Mouse (Mus musculus) hematopoietic stem cell, adult 5-6 weeks (primary cell): ENCODE results near the gene Tmem120b. TPM values are rescaled to one million over a fixed set of nuclear protein-coding genes. Genes with fewer than 3 reads are reported as not detected.

Source experiments
- ATAC-seq, 2 experiments: fragments of 125-278 bp in 1 of 2; replicated peaks in 1 of 2; 2 replicates each; pipeline ENCODE4 v1.8.0; 2016 to 2017; ENCODE audit warnings: inconsistent platforms in 2 of 2, mild to moderate bottlenecking in 2 of 2, moderate number of reproducible peaks in 2 of 2, low read depth in 1 of 2, moderate TSS enrichment in 1 of 2; ENCODE audit not compliant: low FRiP score in 2 of 2, poor library complexity in 2 of 2, severe bottlenecking in 2 of 2, insufficient read depth in 1 of 2, low TSS enrichment in 1 of 2
- total RNA-seq: library from RNA; stranded (forward); fragments of 172-1452, 232-1000 nt; gene quantifications from 2 replicates; pipeline ENCODE4 v1.2.3, GENCODE M21; 2017

The Tmem120b gene
- total RNA-seq, 1 experiment from 2014 or later: 2.7 TPM

- ATAC-seq: no peak
Measured at GRCm38 (mm10) chr5:123142161-123143157, 74.2 kb downstream of the Tmem120b start, which contains the start of gene Setd1b. Gene Setd1b, plus strand, starts transcription at chr5:123142193.

DNA sequence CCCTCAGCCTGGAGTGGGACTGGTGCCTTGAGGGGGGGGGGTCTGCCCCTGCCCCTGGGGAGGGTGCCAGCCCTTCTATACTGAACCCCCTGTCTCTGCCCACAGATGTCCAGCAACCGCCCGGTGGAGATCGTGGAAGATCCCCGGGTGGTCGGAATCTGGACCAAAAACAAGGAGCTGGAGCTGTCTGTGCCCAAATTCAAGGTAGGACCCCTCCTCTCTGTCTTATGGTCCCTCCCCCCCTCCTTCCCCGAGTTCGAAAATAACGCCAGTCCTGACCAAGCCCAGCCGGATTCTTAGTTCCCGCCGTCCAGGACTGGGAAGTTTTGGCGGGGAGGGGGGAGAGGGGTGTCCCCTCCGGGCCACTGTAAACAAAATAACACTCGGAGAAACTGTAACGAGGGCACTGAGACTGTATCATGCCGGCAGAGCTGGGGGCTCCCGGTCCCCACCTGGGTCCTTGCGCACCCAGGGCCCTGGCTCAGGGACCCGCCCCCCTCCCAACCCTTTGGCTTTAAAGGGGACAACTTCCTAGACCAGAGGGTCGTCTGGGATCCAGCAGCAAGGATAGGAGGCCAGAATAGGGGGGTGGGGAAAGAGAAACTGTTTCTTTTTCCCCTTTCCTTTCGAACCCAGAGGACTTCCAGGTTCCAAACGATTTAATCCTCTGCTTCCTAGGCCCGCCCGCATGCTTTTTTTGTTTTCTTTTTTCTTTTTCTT is 75.2 kb downstream of the Tmem120b start:
- ATAC-seq: no peak

DNA sequence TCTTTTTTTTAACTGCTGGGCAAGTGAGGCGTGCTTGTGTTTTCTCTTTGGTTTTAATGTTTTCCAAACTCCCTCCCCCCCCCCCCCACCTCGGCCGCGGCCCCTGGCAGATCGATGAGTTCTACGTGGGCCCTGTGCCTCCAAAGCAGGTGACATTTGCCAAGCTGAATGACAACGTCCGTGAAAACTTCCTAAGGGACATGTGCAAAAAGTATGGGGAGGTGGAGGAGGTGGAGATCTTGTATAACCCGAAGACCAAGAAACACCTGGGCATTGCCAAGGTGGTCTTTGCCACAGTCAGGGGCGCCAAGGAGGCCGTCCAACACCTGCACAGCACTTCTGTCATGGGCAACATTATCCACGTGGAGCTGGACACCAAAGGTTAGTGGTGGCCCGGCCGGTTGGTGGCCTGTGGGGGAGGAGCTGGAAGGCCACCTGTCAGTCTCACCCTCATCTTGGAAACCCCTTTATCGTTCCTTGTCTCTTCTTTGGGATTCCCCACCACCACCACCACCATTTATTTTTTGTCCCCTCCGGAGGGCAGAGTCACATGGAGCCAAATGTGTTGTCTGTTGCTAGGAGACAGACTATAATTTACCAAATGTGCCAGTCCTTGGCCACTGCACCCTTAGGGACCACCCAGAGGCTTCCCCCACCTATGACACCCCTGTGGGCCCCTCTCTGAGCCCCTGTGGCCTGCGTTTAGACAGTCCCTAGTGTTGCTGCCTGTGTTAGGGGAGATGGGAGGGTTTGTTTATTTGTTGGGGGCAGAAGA is 75.9 kb downstream of the Tmem120b start:
- no peak for ATAC-seq

DNA sequence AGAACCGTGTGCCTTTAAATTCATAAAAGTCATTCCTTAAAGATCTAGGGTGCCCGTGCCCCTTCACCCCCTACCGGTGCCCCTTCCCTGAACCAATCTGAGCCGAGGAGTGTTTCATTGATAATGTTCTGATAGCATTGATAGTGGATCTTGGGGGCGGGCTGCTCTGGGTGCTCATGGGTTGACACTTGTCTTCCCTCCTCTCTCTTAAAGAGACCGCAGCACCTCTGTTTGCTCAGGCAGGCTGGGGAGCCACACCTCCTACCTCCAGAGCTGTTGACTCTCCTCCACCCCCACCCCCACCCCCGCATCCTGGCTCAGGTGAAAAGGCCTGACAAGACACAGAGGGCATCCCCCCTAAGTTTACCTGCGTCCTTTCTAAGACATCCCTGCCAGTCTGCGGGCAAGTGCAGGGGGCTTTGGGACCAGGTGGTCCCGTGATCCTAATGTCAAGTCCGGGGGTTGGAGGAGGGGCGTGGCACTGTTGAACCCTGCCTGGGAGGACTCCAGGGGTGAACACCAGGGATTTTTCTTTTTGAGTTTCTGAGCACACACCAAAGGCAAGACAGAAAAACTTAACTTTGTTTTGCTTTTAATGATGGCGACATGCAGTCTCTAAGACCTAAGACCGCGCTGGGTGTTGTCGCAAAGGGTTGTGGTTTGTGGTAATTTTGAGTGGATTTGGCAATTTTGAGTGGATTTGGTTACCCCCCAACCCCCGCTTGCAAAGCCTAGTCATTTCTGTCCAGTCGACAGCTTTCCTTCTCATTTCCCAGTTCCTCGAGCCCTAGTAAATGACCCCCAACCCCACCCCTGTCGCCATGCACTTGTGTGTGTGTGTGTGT is 76.8 kb downstream of the Tmem120b start:
- no peak for ATAC-seq

- ATAC-seq: no peak
Measured at GRCm38 (mm10) chr5:123146357-123146756, 78.1 kb downstream of the Tmem120b start.

GRCm38 (mm10) chr5:123147569-123147968 is 79.4 kb downstream of the Tmem120b start:
- no peak for ATAC-seq

DNA sequence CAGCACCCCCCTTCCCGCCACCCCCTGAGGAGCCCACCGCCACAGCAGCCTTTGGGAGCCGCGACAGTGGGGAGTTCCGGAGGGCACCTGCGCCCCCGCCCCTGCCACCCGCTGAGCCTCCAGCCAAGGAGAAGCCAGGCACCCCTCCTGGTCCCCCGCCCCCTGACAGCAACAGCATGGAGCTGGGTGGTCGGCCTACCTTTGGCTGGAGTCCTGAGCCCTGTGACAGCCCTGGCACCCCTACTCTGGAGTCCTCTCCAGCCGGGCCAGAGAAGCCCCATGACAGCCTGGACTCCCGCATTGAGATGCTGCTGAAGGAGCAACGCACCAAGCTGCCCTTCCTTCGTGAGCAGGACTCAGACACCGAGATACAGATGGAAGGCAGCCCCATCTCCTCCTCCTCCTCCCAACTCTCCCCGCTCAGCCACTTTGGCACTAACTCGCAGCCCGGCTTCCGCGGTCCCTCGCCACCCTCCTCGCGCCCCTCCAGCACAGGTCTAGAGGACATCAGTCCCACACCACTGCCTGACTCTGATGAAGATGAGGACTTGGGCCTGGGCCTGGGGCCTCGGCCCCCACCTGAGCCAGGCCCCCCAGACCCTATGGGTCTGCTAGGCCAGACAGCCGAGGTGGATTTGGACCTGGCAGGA is 80.0 kb downstream of the Tmem120b start:
- ATAC-seq: no peak

DNA sequence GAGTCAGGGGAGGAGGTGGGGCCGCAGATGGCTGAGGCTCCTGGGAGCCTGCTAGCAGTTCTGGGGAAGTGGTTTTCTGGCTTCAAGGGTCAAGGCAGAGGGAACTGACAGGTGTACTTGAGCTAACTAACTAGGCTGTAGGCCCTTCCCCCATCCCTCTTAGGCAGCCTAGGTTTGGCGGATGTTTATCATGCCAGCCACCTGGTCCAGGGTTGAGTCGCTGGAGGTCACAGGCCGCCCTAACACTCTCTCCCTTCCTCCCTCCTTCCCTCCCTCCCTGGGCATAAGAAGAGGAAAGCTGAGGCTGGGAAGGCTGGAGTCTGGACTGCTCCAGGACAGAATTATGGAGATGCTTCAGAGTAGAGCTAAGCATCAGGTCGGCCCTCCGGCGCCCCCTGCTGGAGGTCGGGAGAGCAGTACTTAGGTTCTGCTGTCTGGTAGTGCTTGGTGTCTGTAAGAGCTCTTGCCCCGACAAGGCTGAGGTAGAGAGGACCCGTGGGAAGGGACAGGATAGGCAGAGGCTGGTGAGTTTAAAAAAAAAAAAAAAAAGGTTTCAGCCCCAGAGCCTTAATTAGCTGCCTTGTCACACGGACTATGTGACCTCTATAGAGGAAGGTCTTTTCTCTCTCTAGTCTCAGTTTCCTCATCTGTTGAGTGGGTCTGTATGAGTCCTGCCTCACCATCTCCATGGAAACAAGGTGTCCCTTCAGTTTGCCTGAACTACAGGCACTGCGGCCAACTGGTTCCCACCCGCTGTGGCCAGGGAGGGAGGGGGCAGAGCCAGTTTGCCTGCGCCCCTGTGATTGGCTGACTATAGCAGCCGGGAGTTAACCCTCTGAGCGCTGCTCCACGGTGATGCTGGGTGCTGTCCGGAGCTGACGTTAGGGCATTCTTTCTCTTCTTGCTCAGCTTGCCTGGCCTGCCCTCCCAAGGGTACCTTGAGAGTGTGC is 81.5 kb downstream of the Tmem120b start:
- peak; percentile 50 to 57 for ATAC-seq

GRCm38 (mm10) chr5:123150641-123151040 is 82.4 kb downstream of the Tmem120b start:
- 0 out of 4 replicates have a peak, but pooled peaks of 1 of the 2 experiments have one; percentile 0 for ATAC-seq

DNA sequence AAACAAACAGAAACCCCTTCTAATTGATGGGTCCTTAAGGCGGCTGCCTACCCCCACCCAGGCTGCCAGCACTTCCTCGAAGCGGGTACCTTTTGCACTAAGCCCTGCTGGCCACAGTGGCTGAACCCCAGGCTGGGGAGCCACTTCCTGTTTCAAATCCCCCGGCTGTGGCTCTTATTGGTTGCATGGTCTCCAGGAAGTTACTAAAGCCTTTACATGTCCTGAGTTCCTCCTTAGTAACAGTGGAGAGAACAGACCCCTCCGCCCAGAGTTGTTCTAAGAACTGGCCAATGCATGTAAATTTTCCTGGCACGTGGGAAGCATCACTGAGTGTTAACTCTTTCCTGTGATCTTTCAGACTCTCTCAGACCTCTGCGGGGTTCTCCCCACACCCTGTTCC is 82.9 kb downstream of the Tmem120b start:
- ATAC-seq: peak; percentile 79 to 87

- ATAC-seq: no peak
Measured at GRCm38 (mm10) chr5:123151707-123152362, 83.6 kb downstream of the Tmem120b start.

DNA sequence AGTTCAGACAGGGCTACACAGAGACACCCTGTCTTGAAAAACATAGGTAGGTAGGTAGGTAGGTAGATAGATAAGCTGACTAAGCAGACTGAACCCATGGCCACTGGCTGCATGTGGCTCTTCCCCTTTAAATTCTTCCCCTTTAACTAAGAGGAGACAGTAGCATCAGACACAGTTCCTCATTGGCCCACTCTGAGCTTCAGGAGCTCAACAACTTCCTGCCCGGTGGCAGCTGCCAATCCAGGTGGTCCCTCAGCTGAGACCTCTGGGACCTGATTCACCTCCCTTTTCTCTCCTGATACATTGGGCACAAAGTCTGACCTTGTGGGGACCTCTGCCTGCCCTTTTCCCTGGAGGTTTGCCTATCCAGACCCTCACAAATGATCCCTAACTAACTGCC is 84.7 kb downstream of the Tmem120b start:
- no peak for ATAC-seq

DNA sequence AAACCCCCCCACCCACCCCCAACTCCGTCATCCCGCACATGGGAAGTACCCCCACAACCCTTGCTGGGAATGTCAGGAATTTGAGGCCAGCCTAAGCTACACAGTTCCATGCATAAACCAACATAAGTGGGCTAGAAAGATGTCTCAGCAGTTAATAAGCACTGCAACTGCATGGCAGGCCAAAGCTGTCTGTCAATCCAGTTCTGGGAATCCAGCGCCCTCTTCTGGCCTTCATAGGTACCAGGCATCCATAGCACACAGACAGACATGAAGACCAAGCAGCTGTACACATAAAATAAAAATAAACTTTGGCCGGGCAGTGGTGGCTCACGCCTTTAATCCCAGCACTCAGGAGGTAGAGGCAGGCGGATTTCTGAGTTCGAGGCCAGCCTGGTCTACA is 87.2 kb downstream of the Tmem120b start:
- ATAC-seq: peak; percentile 50 to 53

- ATAC-seq: no peak
Measured at GRCm38 (mm10) chr5:123156763-123157162, 88.5 kb downstream of the Tmem120b start.

GRCm38 (mm10) chr5:123157972-123158371 is 89.8 kb downstream of the Tmem120b start:
- no peak for ATAC-seq
